Mouse (Mus musculus): ENCODE data around the gene Tuba1c. TPM values are rescaled to one million over a fixed set of nuclear protein-coding genes. Genes with fewer than 3 reads are reported as not detected.

Gene Tuba1c
- 100 to 1,000 TPM; 548 to 589 TPM for total RNA-seq (2021)

DNA sequence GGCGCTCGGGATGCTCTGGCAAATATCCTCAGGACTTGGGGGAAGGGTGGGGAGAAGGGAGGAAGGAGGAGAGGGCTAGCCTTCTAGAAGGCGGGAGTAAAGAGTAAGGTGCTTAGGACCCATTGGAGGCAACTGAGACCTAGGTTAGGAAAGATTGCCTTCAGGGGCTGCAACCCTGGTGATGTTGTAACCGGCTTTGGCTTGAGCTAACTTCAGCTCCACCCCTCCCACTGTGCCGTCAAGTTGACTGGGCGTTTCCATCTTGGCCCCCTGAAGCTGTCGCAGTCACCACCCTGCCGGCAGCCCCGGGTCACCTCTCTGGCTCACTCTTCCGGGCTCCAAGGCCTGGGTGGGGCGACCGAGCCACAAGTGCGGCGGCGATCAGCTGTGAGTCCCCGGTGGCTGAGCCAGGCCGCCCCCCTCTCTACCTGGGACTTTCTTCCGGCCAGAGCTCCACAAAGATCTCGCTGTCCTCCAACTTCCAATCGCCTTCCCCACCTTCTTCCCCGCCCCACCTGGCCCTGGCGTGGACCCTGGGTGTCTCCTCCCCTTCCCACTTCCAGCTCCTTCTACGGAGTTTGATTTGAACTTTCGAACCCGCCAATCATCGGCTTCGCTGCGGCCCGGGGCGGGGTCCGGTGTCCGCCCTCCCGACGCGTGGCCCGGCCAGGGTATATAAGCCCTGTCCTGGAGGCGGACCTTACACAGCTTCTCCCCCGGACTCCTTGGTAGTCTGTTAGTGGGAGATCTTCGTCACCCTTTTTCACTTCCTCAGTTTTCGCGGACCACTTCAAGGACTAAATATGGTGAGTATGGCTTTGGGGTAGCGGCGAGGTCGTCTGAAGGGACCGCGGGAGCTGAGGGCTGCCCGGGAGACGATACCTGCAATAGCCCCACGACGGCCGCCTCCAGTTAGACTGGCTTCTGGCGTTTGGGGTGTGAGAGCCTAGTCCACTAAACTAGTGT lies at the start of gene Tuba1c:
TSS of gene Tuba1c (plus strand) at position 273 of the 966 bp plus-strand sequence.
- peak; percentile 80 for DNase-seq
- intact Hi-C loops (cut with DNase I), result loop anchor here (10.0 kb wide), 1 partner anchor 165 kb away; no protein-coding TSS in a partner anchor

GRCm38 (mm10) chr15:98980012-98980614 lies 49.6 kb upstream of the Tuba1c start:
- intact Hi-C loops (cut with DNase I), result no loop called here
- DNase-seq, result no peak

- intact Hi-C loops (cut with DNase I), result no loop called here
- no peak for DNase-seq
Observed at GRCm38 (mm10) chr15:98982100-98982499, 47.6 kb upstream of the Tuba1c start.

DNA sequence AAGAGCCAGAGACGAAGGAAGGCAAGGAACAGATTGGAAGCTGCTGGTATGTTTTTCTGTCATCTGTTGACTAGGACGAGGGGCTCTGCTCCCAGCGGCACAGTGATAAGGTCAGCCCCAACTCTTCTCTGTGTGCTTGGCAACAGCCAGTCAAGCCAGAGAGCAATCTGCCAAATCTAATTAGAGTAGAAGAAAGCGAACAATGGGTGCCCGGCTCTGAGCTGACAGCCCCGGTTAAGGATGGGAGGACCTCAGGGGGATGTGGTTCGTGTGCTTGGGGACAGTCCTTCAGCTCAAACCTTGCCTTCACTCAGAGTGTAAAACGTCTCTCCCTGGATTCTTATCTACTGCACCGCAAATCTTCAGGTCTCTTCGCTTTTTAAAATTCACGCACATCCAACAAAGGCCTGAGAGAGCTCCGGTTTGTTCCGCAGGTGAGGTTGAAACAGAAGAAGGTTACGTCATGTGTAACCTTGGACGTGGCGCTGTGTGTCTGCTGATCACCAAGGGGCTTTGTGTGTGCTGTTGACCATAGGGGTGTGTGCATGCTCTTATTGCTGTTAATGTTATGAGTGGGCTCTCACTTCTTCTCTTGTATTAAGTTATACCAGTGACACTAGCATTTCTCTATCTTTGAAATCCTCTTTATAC lies 46.1 kb upstream of the Tuba1c start:
- intact Hi-C loops (cut with DNase I), result loop anchor here (2.0 kb wide), 1 partner anchor 31 kb away; the partner anchor contains the start of genes Gm49450 and Tuba1a
- DNase-seq, result peak; percentile 85

DNA sequence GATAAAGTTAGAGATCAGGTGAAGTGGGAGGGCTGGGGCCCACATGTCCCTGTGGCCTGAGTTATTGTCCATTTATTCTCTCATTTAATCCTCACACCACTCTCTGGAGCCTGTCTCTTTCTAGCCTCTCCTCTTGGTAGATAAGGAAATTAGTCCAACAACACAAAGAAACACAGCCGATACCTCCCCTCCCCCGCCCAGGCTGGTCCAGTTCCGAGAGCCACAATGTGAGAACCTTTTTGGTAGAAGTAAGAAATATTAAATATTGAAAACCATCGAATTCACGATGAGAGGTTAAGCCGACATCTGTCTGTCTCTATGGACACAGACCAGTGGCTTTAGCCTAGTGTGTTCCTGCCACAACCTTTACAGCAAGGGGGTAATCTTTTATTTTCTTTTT lies 45.0 kb upstream of the Tuba1c start:
- no peak for DNase-seq
- intact Hi-C loops (cut with DNase I), result loop anchor here (2.0 kb wide), 1 partner anchor 32 kb away; the partner anchor contains the start of genes Gm49450 and Tuba1a

DNA sequence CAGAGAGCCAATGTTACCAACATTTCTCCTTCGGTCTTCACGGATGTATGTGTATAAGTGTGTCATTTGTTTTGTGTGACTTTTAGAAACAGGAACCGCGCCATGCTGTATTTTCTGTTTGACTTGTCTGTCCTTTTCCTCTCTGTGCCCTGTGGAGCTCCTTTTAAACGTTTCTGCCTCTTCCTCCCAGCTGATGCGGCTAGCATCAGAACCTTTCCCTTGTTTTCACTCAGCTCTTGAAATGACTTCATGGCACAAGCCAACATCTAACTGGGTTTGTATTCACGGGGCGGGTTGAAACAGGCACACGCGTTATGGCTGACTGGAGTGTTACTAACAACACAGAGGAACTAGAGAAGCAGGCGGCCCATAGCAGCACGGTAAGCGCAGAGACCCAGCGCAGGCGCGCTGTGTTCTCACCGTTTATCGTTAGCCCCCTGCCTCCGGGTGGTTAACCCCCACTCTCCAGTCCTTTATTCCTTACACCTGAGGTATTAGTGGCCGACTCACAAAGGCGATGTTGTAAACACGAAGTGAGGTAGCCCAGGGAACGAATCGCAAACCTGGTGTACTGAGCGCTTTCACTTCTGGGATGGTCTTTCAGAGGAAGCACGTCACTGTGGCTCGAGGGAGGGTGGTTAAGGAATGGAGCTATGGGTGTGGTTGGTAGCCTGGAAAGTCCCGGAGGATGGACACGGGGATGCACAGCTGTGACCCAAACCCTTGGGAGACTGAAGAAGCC lies 44.3 kb upstream of the Tuba1c start:
- peak; percentile 64 for DNase-seq
- intact Hi-C loops (cut with DNase I), result loop anchor here (2.0 kb wide), 1 partner anchor 33 kb away; the partner anchor contains the start of genes Gm49450 and Tuba1a

DNA sequence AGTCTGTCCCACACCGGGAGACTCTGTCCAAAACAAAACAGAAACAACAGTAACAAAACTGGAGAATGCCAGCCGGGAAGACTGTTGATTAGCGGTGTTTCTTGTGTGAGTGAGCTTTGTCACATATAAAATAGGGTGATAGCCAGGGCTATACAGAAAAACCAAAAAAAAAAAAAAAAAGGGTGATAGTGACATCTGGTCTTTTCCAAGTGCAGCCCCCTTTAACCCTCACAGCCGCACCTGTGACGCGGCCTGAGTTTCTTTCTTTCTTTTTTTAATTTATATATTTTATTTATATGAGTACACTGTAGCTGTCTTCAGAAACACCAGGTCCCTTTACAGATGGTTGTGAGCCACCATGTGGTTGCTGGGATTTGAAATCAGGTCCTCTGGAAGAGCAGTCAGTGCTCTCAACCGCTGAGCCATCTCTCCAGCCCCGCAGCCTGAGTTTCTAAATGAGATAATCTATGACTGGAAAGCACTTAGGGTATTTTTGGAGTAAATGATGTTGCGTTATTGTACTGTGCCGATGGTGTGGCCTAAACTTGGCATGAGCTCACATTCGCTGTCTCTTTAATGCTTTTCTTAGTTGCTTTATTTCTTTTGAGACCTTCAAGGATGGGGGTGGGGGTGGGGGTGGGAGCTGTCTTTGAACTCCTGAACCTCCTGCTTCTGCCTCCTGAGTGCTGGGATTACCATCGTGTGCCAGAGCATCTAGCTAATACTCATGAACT lies 43.5 kb upstream of the Tuba1c start:
- DNase-seq, result no peak
- intact Hi-C loops (cut with DNase I), result loop anchor here (2.0 kb wide), 1 partner anchor 33 kb away; the partner anchor contains the start of genes Gm49450 and Tuba1a

DNA sequence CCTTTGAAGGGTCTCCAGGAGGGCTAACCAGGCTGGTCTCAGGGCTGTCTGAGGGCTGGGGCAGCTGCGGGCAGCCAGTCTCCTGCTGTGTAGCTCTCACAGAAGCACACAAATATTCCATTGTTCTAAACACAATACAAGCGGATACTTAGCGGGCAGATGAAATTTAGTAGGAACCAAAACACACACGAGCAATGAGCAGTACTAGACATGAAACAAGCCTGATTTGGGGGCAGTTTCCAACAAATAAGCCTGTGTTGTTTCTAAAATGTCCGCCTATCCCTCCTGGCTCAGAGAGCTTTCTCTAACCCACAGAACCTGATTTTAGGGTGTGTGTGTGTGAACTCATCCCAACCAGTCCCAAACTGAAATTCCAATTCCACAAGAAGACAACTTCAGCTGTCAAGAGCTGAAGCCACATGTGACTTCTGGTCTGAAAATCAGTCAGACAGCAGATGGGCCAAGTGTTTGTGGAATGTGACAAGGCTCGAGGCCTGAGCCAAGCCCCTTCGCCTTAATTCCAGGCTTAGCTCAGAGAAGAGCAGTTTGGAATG lies 42.5 kb upstream of the Tuba1c start:
- intact Hi-C loops (cut with DNase I), result no loop called here
- no peak for DNase-seq

GRCm38 (mm10) chr15:98987661-98988181 lies 42.0 kb upstream of the Tuba1c start:
- DNase-seq, result no peak
- intact Hi-C loops (cut with DNase I), result no loop called here

GRCm38 (mm10) chr15:98988787-98989186 lies 40.9 kb upstream of the Tuba1c start:
- DNase-seq, result no peak
- intact Hi-C loops (cut with DNase I), result no loop called here

DNA sequence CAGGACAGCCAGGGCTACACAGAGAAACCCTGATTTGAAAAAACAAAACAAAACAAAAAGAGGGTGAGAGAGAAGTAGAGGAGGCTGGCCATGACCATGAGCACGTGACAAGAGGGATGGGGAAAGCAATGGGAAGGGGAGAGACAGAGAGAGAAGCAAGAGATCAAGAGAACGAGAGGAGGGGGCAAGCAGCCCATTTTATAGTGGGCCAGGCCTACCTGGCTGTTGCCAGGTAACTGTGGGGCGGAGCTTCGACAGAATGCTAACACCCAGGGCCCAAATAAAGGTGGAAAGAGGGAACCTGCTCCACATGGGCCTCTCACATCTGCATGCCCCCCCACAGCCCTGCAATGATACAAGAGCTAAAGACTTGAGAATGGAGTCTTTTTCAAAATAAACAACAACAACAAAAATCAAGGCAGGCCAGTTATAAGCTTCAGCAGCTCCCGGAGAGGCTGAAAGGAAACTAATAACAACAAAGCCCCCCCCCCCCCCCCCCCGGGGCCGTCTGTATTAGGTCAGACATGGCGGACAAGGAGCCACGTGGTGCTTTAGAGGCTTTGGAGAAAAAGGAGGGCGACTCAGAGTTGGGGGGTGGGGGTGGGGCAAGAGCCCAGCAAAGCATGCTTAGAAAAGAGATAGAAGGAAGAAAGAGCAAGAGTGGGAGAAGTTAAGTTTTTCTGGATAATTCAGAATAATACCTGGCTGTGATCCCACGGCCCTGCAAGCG lies 39.8 kb upstream of the Tuba1c start:
- intact Hi-C loops (cut with DNase I), result no loop called here
- no peak for DNase-seq

- DNase-seq, result peak; percentile 56
- intact Hi-C loops (cut with DNase I), result no loop called here
Observed at GRCm38 (mm10) chr15:98990669-98991539, 38.8 kb upstream of the Tuba1c start.

- DNase-seq, result no peak
- intact Hi-C loops (cut with DNase I), result loop anchor here (2.0 kb wide), 1 partner anchor 39 kb away; the partner anchor contains the start of genes Gm49450 and Tuba1a
Observed at GRCm38 (mm10) chr15:98991540-98992050, 38.1 kb upstream of the Tuba1c start.

GRCm38 (mm10) chr15:98992086-98992912 lies 37.4 kb upstream of the Tuba1c start:
- intact Hi-C loops (cut with DNase I), result loop anchor here (2.0 kb wide), 1 partner anchor 39 kb away; the partner anchor contains the start of genes Gm49450 and Tuba1a
- DNase-seq, result peak; percentile 50

GRCm38 (mm10) chr15:98993093-98993793 lies 36.4 kb upstream of the Tuba1c start:
- peak; percentile 94 for DNase-seq
- intact Hi-C loops (cut with DNase I), result loop anchor here (2.0 kb wide), 1 partner anchor 40 kb away; the partner anchor contains the start of genes Gm49450 and Tuba1a
